Mouse (Mus musculus) small intestine, adult 2 months (tissue): Measurements from ENCODE around the gene Noc3l.

Experiments used
- CTCF ChIP-seq: fragments of 200-500 bp; IDR thresholded peaks from 2 replicates; pipeline ENCODE4 v1.5.1; 2012; ENCODE audit warnings: low read depth, mild to moderate bottlenecking, control low read depth, inconsistent platforms, low read length, moderate library complexity, mixed read lengths; ENCODE audit not compliant: insufficient replicate concordance, insufficient read length; ENCODE audit errors: extremely low read depth
- POLR2A ChIP-seq: fragments of 200-500 bp; IDR thresholded peaks from 2 replicates; pipeline ENCODE4 v1.6.1; 2012; ENCODE audit warnings: low read depth, mild to moderate bottlenecking, control low read depth, inconsistent platforms, low read length, moderate library complexity

- no peak for TF ChIP-seq CTCF
- no peak for TF ChIP-seq POLR2A
These were observed 39.2 kb upstream of the Noc3l start for GRCm38 (mm10) chr19:38858224-38858623.
